Mouse (Mus musculus): Measurements from ENCODE around the gene St8sia2.

GRCm38 (mm10) chr7:74055753-74056152 is 42.3 kb upstream of the St8sia2 start:
- no peak for TF ChIP-seq CTCF (IDR thresholded peaks at IDR 0.05; ENCODE audit: control insufficient read depth, insufficient read depth, insufficient replicate concordance, low read depth, low read length)
- TF ChIP-seq POLR2A (IDR thresholded peaks at IDR 0.05; ENCODE audit: control insufficient read depth, low read depth, low read length), result no peak

All from testis, adult 2 months (tissue).